Mouse (Mus musculus) ES-Bruce4 (cell line): ENCODE results near the gene C87436. TPM values are rescaled to one million over a fixed set of nuclear protein-coding genes. Genes with fewer than 3 reads are reported as not detected.

Source experiments
- H3K27ac ChIP-seq: 2 replicates; pipeline ENCODE4 v1.5.1; 2012; ENCODE audit warnings: low read length, inconsistent platforms; ENCODE audit not compliant: insufficient read depth
- H3K27me3 ChIP-seq: 2 replicates; pipeline ENCODE4 v1.6.1; 2012; ENCODE audit warnings: mild to moderate bottlenecking, low read length, inconsistent platforms; ENCODE audit not compliant: control insufficient read depth, poor library complexity, insufficient read depth, severe bottlenecking
- H3K36me3 ChIP-seq: 2 replicates; pipeline ENCODE4 v1.6.1; 2012; ENCODE audit warnings: inconsistent platforms, mild to moderate bottlenecking, low read length, moderate library complexity; ENCODE audit not compliant: control insufficient read depth, poor library complexity, insufficient read depth, severe bottlenecking
- H3K4me1 ChIP-seq: one replicate; pipeline ENCODE4 v1.8.1; 2011; ENCODE audit warnings: low read length; ENCODE audit not compliant: control insufficient read depth, insufficient read depth
- H3K4me3 ChIP-seq: 2 replicates; pipeline ENCODE4 v1.5.1; 2011; ENCODE audit warnings: low read depth, mild to moderate bottlenecking, low read length
- H3K9ac ChIP-seq: 2 replicates; pipeline ENCODE4 v1.6.1; 2012; ENCODE audit warnings: low read depth, mild to moderate bottlenecking, inconsistent platforms; ENCODE audit not compliant: poor library complexity, severe bottlenecking
- H3K9me3 ChIP-seq: replicated peaks from 2 replicates; pipeline ENCODE4 v1.6.1; 2012; ENCODE audit warnings: mild to moderate bottlenecking, low read length, inconsistent platforms; ENCODE audit not compliant: control insufficient read depth, poor library complexity, insufficient read depth, severe bottlenecking
- CTCF ChIP-seq: IDR thresholded peaks from one replicate; pipeline ENCODE4 v1.8.1; 2011; ENCODE audit warnings: low read depth, low read length
- EP300 ChIP-seq: IDR thresholded peaks from 2 replicates; pipeline ENCODE4 v1.6.1; 2011; ENCODE audit warnings: low read depth, low read length; ENCODE audit not compliant: insufficient read depth
- POLR2A ChIP-seq: IDR thresholded peaks from one replicate; pipeline ENCODE4 v1.8.1; 2011; ENCODE audit warnings: low read length; ENCODE audit not compliant: insufficient read depth
- polyA plus RNA-seq: library from polyadenylated mRNA; stranded (reverse); fragments of >200 nt; gene quantifications from 2 replicates; pipeline ENCODE4 v1.2.4, GENCODE M21; 2011; ENCODE audit warnings: low read depth; ENCODE audit not compliant: missing spikeins, insufficient read depth, insufficient read length

The C87436 gene
- polyA plus RNA-seq, 1 experiment = 12.6 TPM

DNA sequence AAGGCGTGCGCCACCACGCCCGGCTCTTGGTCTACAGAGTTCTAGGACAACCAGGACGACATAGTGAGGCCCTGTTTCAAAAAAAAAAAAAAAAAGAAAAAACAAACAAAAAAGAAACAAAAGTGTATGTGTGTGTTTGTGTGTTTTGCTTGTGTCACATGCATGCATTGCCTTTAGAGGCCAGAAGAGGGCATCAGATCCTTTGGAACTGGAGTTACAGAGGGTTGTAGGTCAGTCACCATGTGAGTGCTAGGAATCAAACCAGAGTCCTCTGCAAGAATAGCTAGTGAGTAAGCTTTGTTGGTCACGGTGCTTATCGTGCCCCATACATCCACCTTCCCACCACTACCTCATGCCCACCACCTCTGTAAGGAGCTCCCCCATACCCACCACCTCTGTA lies 56.6 kb downstream of the C87436 start:
- Histone ChIP-seq H3K4me1 (peaks cover 5% of the 10 kb centered on the region), H3K36me3 (no peaks in the 10 kb centered on the region), H3K4me3 (no peak overlapping the region), H3K27me3 (no peaks in the 10 kb centered on the region), H3K27ac (peak overlapping the region; percentile 98; the same call in 1 of the 2 replicates), H3K9ac (no peak overlapping the region), H3K9me3 (no peaks in the 10 kb centered on the region)
- TF ChIP-seq EP300 (no peak), POLR2A (no peak), CTCF (no peak)

DNA sequence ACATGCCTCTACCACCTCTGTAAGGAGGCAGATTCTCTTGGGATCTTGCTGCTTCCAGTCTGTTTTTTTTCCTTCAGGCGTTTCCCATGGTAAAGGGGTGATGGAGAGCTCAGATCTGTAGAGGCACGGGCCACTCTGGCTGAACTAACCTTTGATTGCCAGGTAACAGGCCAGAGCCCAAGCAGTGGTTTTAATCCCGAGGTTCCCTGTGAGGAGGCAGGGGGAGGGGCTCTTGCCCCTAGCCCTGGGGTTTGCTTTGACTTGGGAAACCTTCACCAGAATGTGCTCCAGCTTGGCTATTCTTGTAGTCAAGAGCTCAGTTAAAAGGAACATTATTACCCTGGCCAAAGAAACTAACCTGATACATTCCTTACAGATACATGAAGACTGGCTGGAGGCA lies 57.5 kb downstream of the C87436 start:
- Histone ChIP-seq H3K27me3 (no peaks in the 10 kb centered on the region), H3K27ac (peak overlapping the region; percentile 98), H3K9ac (peak overlapping the region; percentile 67), H3K36me3 (no peaks in the 10 kb centered on the region), H3K4me3 (peak overlapping the region; percentile 69), H3K9me3 (no peaks in the 10 kb centered on the region), H3K4me1 (peaks cover 8% of the 10 kb centered on the region)
- no peak for TF ChIP-seq EP300
- no peak for TF ChIP-seq CTCF
- no peak for TF ChIP-seq POLR2A

DNA sequence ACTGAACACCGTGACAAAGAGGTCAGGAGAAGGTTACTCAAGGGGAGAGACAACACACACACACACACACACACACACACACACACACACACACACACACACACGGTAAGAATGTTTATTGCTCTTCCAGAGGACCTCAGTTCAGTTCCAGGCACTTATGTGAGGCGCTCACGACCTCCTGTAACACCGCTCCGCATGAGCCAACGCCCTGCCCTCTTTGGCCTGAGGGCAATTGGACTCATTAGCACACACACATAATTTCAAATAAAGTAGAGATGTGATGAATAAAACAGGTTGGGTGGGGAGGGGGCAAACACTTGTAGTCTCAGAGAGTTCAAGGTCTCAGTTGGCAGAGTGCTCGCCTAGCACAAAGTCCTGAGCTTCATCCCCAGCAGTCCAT lies 58.0 kb downstream of the C87436 start:
- Histone ChIP-seq H3K9ac (peak overlapping the region; percentile 67), H3K4me3 (peak overlapping the region; percentile 69)
- no peak for TF ChIP-seq POLR2A
- TF ChIP-seq EP300 = peak; percentile 86
- TF ChIP-seq CTCF = no peak

DNA sequence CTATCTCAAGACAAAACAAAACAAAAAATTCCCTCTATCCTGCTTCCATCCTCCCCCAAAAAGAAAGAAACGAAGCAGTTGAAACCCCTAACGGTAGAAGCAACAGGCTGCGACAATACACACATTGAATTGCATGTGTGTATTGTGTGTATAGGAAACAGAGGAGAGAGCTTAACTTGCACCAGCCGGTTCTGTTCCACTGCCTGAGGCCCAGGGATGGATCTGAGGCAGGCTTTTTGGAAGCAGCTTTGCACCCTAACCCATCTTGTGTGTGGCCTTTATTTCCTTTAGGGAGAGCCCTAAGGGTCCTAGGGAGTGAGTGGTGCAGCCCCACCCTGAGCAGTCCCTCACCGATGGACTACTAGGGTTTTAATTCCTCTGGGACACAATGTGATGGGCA lies 58.4 kb downstream of the C87436 start:
- Histone ChIP-seq H3K4me3 (peak overlapping the region; percentile 69), H3K9ac (peak overlapping the region; percentile 67), H3K27me3 (no peaks in the 10 kb centered on the region), H3K9me3 (no peaks in the 10 kb centered on the region), H3K4me1 (peaks cover 8% of the 10 kb centered on the region), H3K27ac (peak overlapping the region; percentile 98), H3K36me3 (no peaks in the 10 kb centered on the region)
- no peak for TF ChIP-seq POLR2A
- TF ChIP-seq EP300 = 0 out of 2 replicates have a peak, but pooled peaks have one; percentile 22

More for the DNA sequence above, 58.0 kb downstream of the C87436 start:
- H3K36me3 ChIP-seq = no peaks in the 10 kb centered on the region
- no peaks in the 10 kb centered on the region for H3K9me3 ChIP-seq
- H3K27me3 ChIP-seq = no peaks in the 10 kb centered on the region
- H3K4me1 ChIP-seq = peaks cover 8% of the 10 kb centered on the region
- peak overlapping the region; percentile 98 for H3K27ac ChIP-seq

DNA sequence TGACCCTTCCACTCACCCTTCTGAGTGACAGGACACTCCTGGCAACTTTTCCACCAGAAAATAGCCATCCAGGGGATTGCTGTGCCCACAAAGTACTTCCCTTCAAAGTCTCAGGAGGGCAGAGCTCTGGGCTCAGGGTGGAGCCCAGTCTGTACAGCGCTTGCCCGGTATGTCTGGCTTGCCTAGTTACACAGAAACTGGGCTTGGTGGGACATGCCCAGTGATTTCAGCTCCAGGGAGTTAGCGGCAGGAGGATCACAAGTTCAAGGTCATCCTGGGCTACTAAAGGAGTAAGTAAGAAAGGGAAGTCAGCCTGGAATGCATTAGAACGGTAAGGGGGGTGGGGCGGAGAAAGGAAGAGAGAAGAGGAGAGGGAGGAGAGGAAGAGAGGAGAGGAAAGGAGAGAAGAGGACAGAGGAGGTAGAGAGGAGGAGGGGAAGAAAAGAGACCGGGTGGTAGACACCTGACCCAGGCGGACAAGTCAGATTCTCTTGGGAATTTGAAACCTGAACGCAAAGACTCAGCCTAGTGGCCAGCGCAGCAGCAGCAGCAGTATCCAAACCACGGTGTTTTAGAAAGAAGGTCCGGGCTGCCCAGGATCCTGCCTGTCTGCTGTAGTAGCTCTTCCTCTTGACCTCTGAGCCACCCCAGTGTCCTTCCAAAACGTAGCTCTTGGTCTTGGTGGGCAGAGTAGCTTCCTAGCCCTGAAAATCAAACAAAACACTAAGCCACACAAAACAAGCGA lies 59.1 kb downstream of the C87436 start:
- TF ChIP-seq CTCF = no peak
- peak; percentile 97 for TF ChIP-seq EP300
- no peaks in the 10 kb centered on the region for H3K9me3 ChIP-seq
- H3K36me3 ChIP-seq = no peaks in the 10 kb centered on the region
- H3K27me3 ChIP-seq = no peaks in the 10 kb centered on the region
- peak overlapping the region; percentile 67 for H3K9ac ChIP-seq
- H3K27ac ChIP-seq = peak overlapping the region; percentile 98
- peak overlapping the region; percentile 69 for H3K4me3 ChIP-seq
- H3K4me1 ChIP-seq = peaks cover 8% of the 10 kb centered on the region

DNA sequence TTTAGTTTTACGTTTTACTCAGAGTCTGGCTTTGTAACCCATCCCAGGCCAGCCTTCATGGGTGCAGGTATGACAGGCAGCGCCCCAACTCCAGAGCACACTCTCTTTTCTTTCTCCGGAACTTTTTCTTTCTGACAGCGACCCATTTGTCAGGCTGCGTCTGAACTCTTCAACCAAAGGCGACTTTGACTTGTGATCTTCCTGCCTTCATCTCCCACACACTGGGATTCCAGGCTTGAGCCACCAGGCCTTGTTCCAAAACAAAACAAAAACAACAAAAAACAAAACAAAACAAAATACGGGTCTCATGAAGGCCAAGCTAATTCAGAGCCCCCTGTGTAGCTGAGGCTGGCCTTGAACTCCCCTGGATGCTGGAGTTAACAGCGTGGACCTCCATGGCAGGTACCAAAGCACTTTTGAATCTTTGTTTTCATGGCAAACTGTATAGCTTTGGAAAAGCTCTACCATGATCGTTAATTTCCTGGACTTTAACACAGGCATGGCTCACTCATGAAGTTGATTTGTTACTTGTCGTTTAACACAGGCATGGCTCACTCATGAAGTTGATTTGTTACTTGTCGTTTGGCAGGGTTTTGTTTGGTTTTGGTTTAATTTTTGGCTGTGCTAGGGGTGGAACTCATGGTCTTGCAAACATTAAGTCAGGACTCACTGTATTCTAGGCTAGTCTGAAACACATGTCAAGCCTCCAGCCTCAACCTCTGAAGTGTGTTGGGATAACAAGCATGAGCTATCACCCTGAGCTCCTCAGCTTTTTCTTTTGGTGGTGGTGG lies 60.0 kb downstream of the C87436 start:
- H3K4me1 ChIP-seq = peaks cover 8% of the 10 kb centered on the region
- H3K36me3 ChIP-seq = no peaks in the 10 kb centered on the region
- no peaks in the 10 kb centered on the region for H3K27me3 ChIP-seq
- H3K4me3 ChIP-seq = peak overlapping the region; percentile 18; the same call in 1 of the 2 replicates
- H3K9me3 ChIP-seq = no peaks in the 10 kb centered on the region
- peak overlapping the region; percentile 67 for H3K9ac ChIP-seq
- H3K27ac ChIP-seq = peak overlapping the region; percentile 98
- no peak for TF ChIP-seq CTCF
- no peak for TF ChIP-seq EP300
- TF ChIP-seq POLR2A = no peak
